In the genomic region with DNA sequence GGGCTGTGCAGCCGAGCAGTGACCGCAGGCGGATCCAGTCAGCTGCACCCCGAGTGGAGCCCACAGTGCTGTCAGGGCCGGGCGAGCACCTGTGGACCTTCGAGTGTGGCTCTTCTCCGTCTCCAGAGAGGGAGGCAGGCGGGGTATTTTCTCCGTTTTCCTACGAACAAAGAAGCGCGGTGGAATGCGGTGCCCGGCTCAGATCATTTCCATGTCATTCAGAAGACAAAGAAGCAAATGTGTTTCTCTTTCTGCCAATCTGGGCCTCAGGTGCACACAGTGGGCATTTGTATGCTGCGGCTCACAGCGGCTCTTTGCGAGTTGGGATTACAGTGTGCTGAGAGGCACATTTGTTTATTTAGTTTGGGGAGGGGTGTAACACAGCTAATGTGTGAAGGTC, we compare ENCODE assay signal across 20 mouse cellular contexts.
DNase-seq lines count a peak whose midpoint lies in the region; ATAC-seq and TF ChIP-seq lines count a peak whose summit lies in the region.
"Had no signal": no experiment of that assay in that cellular context is flagged by ENCODE, and none has a peak within 500 bp of the region (broad histone marks: within the 10 kb centered on the region; RNA-seq: fewer than 3 reads in every experiment).

No protein-coding gene starts in this region.

- peaks cover 16% of the 10 kb centered on the region for H3K4me1 ChIP-seq in E14TG2a.4 (replicated peaks; ENCODE audit: low read depth, low read length)
- peaks cover 14% of the 10 kb centered on the region for H3K4me1 ChIP-seq in embryonic facial prominence, embryonic 10.5 days
- peaks cover 7% of the 10 kb centered on the region for H3K4me1 ChIP-seq in midbrain, embryonic 13.5 days (replicated peaks)
- H3K4me1 ChIP-seq: heart, embryonic 12.5 days had no signal

- peak; percentile 14 for DNase-seq in embryo, embryonic 10 days (ENCODE audit: low spot score)
- no peak for DNase-seq in embryo, embryonic 10.5 days (ENCODE audit: low spot score)
- peak; percentile 14 for DNase-seq in embryonic facial prominence, embryonic 10.5 days (ENCODE audit: low spot score)
- DNase-seq in layer of hippocampus, postnatal 10 days (ENCODE audit: low spot score in 2 of 2), result no peak
- no peak for DNase-seq in ovary, postnatal 36 days (ENCODE audit: low spot score)
- no peak for DNase-seq in adrenal gland, postnatal 36 days
- DNase-seq: adrenal gland, postnatal 14 days; cerebellum, adult 2 months; left cerebral cortex, postnatal 4 days; lung, embryonic 14.5 days; right cerebral cortex, adult 18-20 months; thymus, postnatal 14 days had no signal

- 0 out of 2 replicates have a peak, but pooled peaks have one; percentile 43 for ATAC-seq in midbrain, embryonic 13.5 days
- ATAC-seq: CD4-positive, CD25-positive, alpha-beta regulatory T cell, adult 4 months; forebrain, embryonic 15.5 days; intestine, embryonic 16.5 days had no signal

- no peak overlapping the region; the same call in 1 of the 2 replicates for H3K4me2 ChIP-seq in midbrain, embryonic 13.5 days (replicated peaks)
- H3K4me2 ChIP-seq: forebrain, embryonic 15.5 days; heart, embryonic 12.5 days; lung, embryonic 14.5 days had no signal

- 52% methylated on average over 18 of the region's 18 CpGs for WGBS in embryonic facial prominence, embryonic 10.5 days
- 31% methylated on average over 18 of the region's 18 CpGs for WGBS in midbrain, embryonic 13.5 days

- H3K36me3 ChIP-seq in E14TG2a.4 (ENCODE audit: insufficient read depth, low read length), result no peaks in the 10 kb centered on the region
- H3K36me3 ChIP-seq in embryonic facial prominence, embryonic 10.5 days (replicated peaks), result no peaks in the 10 kb centered on the region
- H3K36me3 ChIP-seq in midbrain, embryonic 13.5 days, result no peaks in the 10 kb centered on the region
- H3K36me3 ChIP-seq: forebrain, embryonic 15.5 days; heart, embryonic 12.5 days had no signal

- peaks cover 28% of the 10 kb centered on the region for H3K27me3 ChIP-seq in E14TG2a.4 (ENCODE audit: insufficient read depth, low read length)
- H3K27me3 ChIP-seq in embryonic facial prominence, embryonic 10.5 days (replicated peaks; ENCODE audit: low read depth, poor library complexity, severe bottlenecking), result no peaks in the 10 kb centered on the region
- no peaks in the 10 kb centered on the region for H3K27me3 ChIP-seq in midbrain, embryonic 13.5 days
- H3K27me3 ChIP-seq: forebrain, embryonic 15.5 days; heart, embryonic 12.5 days had no signal

- H3K4me3 ChIP-seq in E14TG2a.4 (replicated peaks; ENCODE audit: low read length), result peak overlapping the region; percentile 37
- H3K4me3 ChIP-seq in embryonic facial prominence, embryonic 10.5 days, result no peak overlapping the region
- no peak overlapping the region for H3K4me3 ChIP-seq in midbrain, embryonic 13.5 days (replicated peaks)
- H3K4me3 ChIP-seq: forebrain, embryonic 15.5 days; heart, embryonic 12.5 days had no signal

- TF ChIP-seq CTCF in E14TG2a.4 (conservative IDR thresholded peaks at IDR 0.05; ENCODE audit: low read length), result no peak

- H3K27ac ChIP-seq in embryonic facial prominence, embryonic 10.5 days (replicated peaks), result no peak overlapping the region
- H3K27ac ChIP-seq in midbrain, embryonic 13.5 days, result no peak overlapping the region
- H3K27ac ChIP-seq: forebrain, embryonic 15.5 days; kidney, postnatal 0 days; macrophage had no signal

- no peaks in the 10 kb centered on the region for H3K9me3 ChIP-seq in E14TG2a.4 (ENCODE audit: low read length)
- H3K9me3 ChIP-seq in embryonic facial prominence, embryonic 10.5 days, result no peaks in the 10 kb centered on the region
- H3K9me3 ChIP-seq in midbrain, embryonic 13.5 days, result no peaks in the 10 kb centered on the region
- H3K9me3 ChIP-seq: forebrain, embryonic 15.5 days; heart, embryonic 12.5 days had no signal

- H3K9ac ChIP-seq in midbrain, embryonic 13.5 days (replicated peaks), result 0 out of 2 replicates have a peak overlapping the region, but pooled peaks have one; percentile 11
- H3K9ac ChIP-seq: forebrain, embryonic 15.5 days; heart, embryonic 12.5 days; lung, embryonic 14.5 days had no signal

Comparison
In these comparisons a context has a peak if more than half of its experiments do, and no peak if none do; other contexts are left out.
1. DNase-seq: peak in embryo, embryonic 10 days (single experiment) and embryonic facial prominence, embryonic 10.5 days (single experiment); none in embryo, embryonic 10.5 days (single experiment), layer of hippocampus, postnatal 10 days (0 of 2), ovary, postnatal 36 days (single experiment) and adrenal gland, postnatal 36 days (0 of 2).